Mouse (Mus musculus): ENCODE measurements at regions not wholly inside any gene's neighbourhood (a gene's known extent, or its start where the extent isn't known, plus 50 kb on each side); places are given as distances from the start of the nearest gene placed in this dataset.

GRCm38 (mm10) chr1:90522294-90522693 is 80.5 kb upstream of the Cops8 start:
- no peak for TF ChIP-seq CTCF (IDR thresholded peaks at IDR 0.05; ENCODE audit: control insufficient read depth, insufficient read depth, insufficient read length)
- no peak for TF ChIP-seq FOSL1 (IDR thresholded peaks at IDR 0.05; ENCODE audit: insufficient read depth, low read length, poor library complexity, severe bottlenecking)
- no peak for TF ChIP-seq MAX (IDR thresholded peaks at IDR 0.05)
- TF ChIP-seq USF1 (IDR thresholded peaks at IDR 0.05; ENCODE audit: low read depth), result no peak
- TF ChIP-seq CEBPB (IDR thresholded peaks at IDR 0.05; ENCODE audit: low read depth), result no peak
